Mouse (Mus musculus) olfactory bulb, adult 2 months (tissue): ENCODE measurements around the gene Pmf1.

Experiments
- CTCF ChIP-seq: fragments of 200-500 bp; IDR thresholded peaks from 2 replicates; pipeline ENCODE4 v1.5.1; 2012; ENCODE audit warnings: low read depth, mild to moderate bottlenecking, low read length, moderate library complexity; ENCODE audit not compliant: insufficient read depth
- POLR2A ChIP-seq: fragments of 200-500 bp; IDR thresholded peaks from 2 replicates; pipeline ENCODE4 v1.6.1; 2012; ENCODE audit warnings: mild to moderate bottlenecking, low read depth, low read length, moderate library complexity; ENCODE audit not compliant: insufficient read depth

GRCm38 (mm10) chr3:88350732-88351131, 59.4 kb downstream of the Pmf1 start:
- TF ChIP-seq CTCF, result no peak
- TF ChIP-seq POLR2A, result no peak
